Mouse (Mus musculus): Measurements from ENCODE around the gene Dhx37. TPM values are rescaled to one million over a fixed set of nuclear protein-coding genes. Genes with fewer than 3 reads are reported as not detected.
"Not testable (repeated sequence)": the region's sequence is repeated elsewhere in the genome, so short reads cannot be mapped to it uniquely, and the experiment has no call there.

Gene Dhx37
- total RNA-seq, 2 experiments from 2014 or later: 3.4 to 4.3 TPM

- DNase-seq; intact Hi-C loops (cut with DNase I): not testable (repeated sequence)
Observed at GRCm38 (mm10) chr5:125412536-125412935, 21.4 kb downstream of the Dhx37 start.

- peak in 1 of 2 experiments; percentile 58 for DNase-seq
- intact Hi-C loops (cut with DNase I): no loop called here
Observed at GRCm38 (mm10) chr5:125411972-125412530, 21.9 kb downstream of the Dhx37 start.

DNA sequence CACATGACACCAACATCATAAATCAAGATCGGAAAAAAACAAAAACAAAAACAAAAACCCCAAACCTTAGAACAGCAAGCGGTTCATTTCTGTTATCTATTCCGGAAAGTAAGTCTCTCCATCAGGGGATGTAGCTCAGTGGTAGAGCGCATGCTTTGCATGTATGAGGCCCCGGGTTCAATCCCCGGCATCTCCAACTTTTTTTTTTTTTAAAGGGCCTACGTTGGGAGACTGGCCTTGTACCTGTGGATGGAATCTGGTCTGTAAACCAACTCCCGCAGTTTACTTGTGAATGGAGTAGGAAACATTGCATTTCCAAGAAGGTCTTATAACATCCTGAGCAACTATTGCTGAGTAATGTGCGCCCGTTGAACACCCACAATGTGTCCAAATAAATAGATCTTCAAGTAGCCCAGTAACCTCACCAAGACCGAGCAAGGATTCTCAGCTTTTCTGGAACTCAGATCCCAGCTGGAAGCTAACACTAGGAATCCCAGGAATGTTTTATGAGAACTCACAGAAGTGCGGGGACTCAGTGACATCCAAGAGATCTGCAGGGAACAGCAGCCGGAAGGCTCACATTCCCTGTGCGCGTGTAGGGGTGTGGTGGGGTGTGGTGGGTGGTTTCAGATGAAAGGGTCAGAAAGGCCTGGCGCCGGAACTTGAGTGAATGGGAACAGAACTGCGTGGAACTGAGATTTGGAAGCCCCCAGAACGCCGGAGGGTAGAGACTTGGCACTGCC lies 24.4 kb downstream of the Dhx37 start:
- DNase-seq: no peak
- intact Hi-C loops (cut with DNase I): no loop called here

DNA sequence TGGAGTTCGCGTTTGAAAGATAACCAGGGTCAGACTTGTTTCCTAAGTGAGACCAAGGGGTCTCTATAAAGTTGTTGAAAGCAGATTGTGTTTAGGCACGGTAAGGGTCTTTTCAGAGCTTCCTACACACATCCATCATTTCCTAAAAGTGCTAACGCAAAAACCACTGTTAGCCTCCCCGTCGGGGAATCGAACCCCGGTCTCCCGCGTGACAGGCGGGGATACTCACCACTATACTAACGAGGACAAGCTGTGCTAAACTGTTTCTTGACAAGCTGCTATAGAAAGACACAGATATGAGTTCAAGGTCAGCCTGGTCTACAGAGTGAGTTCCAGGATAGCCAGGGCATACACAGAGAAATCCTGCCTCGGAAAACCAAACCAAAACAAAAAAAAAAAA lies 25.1 kb downstream of the Dhx37 start:
- intact Hi-C loops (cut with DNase I): no loop called here
- peak; percentile 70 to 80 for DNase-seq

DNA sequence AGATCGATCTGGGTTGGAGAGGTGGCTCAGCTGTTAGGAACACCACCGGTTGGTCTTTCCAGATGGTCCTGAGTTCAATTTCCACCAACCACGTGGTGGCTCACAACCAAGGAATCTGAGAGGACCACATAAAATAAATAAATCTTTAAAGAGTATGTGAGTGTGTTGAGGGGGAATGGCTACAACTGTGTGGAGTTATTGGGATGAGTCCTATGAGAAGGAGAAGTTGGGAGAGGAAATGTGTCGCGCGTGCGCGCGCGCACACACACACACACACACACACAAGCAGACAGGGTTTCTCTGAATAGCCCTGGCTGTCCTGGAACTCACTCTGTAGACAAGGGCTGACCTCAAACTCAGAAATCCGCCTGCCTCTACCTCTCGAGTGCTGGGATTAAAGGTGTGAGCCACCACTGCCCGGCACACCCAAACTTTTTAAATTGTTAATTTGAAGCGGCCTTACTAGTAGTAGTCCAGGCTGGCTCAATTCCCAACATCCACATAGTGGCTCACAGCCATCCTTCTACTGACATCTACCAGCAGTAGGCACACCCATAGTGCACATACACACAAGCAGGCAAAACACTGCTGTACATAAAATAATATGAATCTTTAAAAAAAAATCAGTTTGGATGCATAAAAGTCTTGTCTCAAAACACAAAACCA lies 25.9 kb downstream of the Dhx37 start:
- intact Hi-C loops (cut with DNase I): no loop called here
- DNase-seq: no peak

DNA sequence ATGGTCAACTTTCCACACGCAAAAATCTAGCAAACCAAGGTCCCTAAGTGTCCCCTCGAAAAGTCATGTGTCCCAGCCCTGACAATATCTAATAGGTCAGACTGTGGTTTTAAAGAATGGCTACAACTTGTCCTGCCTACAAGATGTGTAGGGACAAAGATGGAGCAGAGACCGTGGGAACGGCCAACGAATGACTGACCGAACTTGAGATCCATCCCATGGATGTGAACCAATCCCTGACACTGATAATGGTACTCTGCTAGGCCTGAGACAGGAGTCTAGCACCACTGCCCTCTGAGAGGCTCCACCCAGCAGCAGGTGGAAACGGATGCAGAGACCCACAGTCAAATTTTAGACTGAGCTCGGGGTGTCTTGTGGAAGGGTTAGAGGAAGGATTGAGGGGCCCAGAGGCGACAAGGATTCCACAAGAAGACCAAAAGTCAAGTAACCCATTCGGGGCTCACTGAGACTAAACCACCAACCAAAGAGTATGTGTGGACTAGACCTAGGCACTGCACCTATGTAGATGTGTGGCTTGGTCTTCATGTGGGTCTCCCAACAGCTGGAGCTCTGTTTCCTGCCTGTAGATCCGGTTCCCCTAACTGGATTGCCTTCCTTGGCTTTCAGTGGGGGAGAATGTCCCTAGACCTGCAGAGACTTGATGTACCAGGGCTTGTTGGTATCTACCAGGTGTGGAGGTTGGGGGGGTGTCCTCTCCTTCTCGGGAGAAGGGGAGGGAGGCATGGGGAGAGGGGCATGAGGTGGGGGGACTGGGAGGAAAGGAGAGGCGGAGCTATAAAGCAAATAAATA lies 26.7 kb downstream of the Dhx37 start:
- no peak for DNase-seq

DNA sequence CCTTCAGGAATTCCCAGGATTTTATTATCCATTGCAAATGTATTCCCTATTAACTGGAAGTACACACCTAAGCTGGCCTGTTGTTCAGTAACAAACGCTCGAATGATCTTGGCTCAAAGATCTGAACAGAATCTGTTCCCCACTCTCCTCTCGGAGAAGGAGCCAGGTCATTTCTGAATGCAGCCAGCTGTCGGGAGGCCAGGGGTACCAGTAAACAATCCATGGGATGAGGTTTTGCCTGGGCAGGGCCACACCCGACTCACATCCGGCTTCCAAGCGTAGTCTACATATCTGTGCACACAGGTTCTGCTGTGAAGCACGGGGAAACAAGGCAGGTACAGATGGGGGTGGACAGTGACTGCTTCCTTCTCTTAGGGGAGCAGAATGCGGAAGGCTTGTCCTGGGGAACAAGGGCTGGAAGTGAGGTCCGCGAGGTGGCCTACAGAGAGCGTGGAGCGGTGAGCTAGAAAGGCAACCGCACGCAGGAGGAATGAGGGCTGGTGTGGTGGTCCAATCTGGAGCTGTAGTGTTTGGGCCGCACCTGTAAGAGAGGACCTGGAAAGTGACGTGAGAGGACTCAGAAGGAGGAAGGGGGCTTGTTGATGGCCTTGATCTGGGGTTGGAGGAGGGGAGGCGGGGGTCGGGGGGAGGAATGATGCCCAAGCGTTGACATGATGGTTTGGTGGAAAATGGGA lies 27.5 kb downstream of the Dhx37 start:
- intact Hi-C loops (cut with DNase I): no loop called here
- peak in 1 of 2 experiments; percentile 66 for DNase-seq

More for the DNA sequence above, 26.7 kb downstream of the Dhx37 start:
- intact Hi-C loops (cut with DNase I): no loop called here

DNA sequence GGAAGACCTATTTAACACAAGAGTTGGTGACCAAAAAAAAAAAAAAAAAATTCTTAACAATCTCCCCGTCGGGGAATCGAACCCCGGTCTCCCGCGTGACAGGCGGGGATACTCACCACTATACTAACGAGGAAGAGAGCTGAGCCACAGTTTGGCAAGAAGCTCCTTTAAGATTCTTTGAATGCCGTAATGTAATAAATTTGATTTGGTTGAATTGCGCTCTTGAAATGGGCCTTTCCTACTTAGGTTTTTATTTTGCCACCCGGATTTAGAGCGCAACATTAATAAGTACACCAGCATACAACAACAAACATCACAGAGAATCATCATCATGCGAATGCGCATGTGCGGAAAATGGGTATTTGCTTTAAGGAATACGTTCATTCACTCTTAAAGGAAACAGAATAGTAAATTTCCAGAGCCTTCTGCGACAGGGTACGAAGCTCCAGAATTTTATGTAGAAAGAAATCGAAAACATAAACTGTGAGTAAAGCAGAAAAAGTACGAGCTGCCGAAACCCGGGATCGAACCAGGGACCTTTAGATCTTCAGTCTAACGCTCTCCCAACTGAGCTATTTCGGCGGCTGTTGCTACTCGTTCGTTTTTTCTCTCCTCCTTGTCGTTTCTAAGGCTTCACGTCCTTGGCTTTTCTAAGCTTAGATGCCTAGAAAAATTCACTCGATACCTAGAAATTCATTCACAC lies 28.2 kb downstream of the Dhx37 start:
- DNase-seq: peak; percentile 74 to 86
- intact Hi-C loops (cut with DNase I): loop anchor here (2.0 kb wide), 1 partner anchor 17 kb away; the partner anchor contains the start of gene Gm10382

GRCm38 (mm10) chr5:125404903-125405545 lies 28.9 kb downstream of the Dhx37 start:
- intact Hi-C loops (cut with DNase I): loop anchor here (2.0 kb wide), 1 partner anchor 16 kb away; the partner anchor contains the start of gene Gm10382
- peak in 1 of 2 experiments; percentile 66 for DNase-seq

DNA sequence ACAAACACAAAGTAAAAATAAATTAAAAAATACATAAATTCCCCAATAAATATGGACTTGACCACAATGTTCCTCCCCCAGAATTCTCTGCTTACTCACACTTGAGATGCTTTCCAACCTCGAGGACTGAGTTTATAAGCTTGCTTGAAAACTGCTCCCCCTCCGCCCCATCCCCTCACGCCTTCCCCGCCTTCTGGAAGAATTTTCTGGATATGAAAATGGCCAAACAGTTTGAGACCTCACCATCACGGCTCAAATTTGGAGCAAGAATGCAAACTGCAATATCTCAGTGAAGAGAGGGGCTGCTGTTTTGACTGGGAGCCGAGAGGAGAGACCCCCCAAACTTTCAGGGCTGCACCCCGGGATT lies 29.4 kb downstream of the Dhx37 start:
- intact Hi-C loops (cut with DNase I): loop anchor here (2.0 kb wide), 1 partner anchor 16 kb away; the partner anchor contains the start of gene Gm10382

GRCm38 (mm10) chr5:125403481-125404465 lies 30.1 kb downstream of the Dhx37 start:
- peak; percentile 47 to 56 for DNase-seq
- intact Hi-C loops (cut with DNase I): loop anchor here (2.0 kb wide), 1 partner anchor 15 kb away; the partner anchor contains the start of gene Gm10382

More for the DNA sequence above, 29.4 kb downstream of the Dhx37 start:
- DNase-seq: no peak

GRCm38 (mm10) chr5:125402991-125403390 lies 30.9 kb downstream of the Dhx37 start:
- no peak for DNase-seq
- intact Hi-C loops (cut with DNase I): no loop called here

DNA sequence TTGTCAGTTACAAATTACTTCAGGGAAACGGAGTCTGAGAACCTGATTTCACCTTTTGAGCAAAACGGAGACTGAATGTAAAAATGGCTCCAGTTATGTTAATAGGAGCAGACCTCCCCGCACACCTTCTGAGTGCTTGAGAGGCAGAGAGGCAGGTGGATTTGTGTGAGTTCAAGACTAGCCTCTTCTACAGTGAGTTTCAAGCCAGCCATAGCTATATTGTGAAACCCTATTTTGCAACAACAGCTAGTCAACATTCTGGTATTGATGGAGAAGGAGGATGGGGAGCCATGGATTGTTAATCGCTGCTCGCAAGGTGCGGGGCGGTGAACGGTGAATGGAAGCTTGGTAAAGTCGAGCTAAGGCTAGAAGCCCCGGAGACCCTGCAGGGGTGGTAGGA lies 31.4 kb downstream of the Dhx37 start:
- intact Hi-C loops (cut with DNase I): no loop called here
- no peak for DNase-seq

GRCm38 (mm10) chr5:125400903-125401302 lies 33.0 kb downstream of the Dhx37 start:
- intact Hi-C loops (cut with DNase I): no loop called here
- no peak for DNase-seq

DNA sequence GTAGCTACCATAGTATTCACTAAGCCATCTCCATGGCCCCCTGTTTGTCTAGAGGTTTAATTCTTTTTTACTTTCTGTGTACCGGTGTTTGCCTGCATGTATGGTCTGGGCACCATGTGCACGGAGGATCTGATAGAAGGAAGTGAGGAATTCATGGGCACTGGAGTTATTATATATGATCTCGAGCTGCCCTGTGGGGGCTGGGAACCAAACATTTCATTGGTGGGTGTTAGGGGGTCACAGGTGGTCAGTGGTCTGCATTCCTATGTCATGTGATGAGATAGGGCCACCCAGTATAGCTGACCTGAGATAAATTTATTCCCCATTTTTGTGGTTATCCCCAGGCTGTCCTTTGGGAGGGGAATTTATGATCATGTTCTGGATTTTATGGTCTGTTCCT lies 38.9 kb downstream of the Dhx37 start:
- intact Hi-C loops (cut with DNase I): no loop called here
- no peak for DNase-seq

DNA sequence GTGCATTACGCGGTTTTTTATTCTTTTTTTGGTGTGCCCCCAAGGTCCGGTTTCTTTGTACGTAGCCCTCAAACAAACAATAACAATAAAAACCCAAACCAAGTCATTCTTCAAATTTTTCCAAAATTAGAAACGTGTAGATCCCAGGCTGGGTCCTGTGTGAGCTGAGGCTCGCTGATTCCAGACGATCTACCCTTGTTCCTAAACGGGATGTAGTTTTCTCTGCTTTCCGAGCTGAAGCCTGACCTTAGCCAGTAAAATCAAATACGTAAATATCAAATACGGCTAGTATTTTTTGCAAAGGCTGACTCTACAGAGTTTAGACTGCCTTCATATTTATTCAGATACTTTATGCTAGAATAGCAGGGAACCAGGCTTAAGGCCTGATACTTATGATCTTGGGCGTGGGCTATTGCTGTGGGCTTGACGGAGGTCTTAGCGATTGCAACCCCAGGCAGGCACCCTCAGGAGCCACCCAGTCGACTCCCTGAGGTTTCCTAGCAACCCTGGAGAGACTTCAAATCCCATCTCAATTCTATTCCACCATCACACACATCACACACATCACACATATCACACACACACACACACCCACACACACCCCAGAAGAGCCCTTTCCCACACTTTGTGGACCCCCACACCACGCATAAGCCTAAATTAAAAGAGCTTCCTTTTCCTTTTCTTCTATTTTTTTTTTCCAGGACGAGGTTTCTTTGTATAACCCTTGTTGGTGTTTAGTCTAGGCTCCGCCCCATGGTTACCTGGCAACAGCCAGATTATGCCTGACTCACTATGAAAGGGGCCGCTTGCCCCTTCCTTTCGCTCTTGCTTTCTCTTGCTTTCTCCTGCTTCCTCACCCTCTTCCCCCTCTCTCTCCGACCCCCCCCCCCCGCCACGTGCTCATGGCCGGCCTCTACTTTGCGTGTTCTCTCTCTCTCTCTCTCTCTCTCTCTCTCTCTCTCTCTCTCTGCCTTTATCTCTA lies 40.0 kb downstream of the Dhx37 start:
- intact Hi-C loops (cut with DNase I): no loop called here
- DNase-seq: peak in 1 of 2 experiments; percentile 49
